Mouse (Mus musculus) urinary bladder, postnatal 25 days (tissue): ENCODE measurements around the gene Lcn2.
"Not testable (repeated sequence)": the region's sequence is repeated elsewhere in the genome, so short reads cannot be mapped to it uniquely, and the experiment has no call there.

Experiments
- DNase-seq: peaks from one replicate; pipeline ENCODE4 v3.0.0; 2022; ENCODE audit warnings: low spot score

The Lcn2 gene

DNA sequence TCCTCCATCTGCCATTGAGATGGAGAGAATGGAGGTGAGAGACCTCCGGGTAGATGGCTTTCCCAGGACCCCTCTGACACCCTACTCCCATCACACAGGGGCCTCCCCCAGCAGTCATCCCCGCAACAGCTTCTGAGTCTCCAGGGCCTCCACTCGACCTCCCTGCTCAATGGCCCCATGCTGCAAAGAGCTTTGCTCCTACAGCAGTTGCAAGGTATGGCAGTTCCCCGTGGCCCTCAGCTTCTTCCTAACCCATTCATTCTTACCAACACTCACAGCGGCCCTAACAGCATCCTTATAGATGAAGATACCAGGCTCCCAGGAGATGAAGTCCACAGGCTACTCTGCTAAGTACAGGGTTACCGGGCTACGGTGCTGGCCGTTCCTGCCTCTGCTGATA lies 23.9 kb downstream of the Lcn2 start:
- DNase-seq: no peak

DNA sequence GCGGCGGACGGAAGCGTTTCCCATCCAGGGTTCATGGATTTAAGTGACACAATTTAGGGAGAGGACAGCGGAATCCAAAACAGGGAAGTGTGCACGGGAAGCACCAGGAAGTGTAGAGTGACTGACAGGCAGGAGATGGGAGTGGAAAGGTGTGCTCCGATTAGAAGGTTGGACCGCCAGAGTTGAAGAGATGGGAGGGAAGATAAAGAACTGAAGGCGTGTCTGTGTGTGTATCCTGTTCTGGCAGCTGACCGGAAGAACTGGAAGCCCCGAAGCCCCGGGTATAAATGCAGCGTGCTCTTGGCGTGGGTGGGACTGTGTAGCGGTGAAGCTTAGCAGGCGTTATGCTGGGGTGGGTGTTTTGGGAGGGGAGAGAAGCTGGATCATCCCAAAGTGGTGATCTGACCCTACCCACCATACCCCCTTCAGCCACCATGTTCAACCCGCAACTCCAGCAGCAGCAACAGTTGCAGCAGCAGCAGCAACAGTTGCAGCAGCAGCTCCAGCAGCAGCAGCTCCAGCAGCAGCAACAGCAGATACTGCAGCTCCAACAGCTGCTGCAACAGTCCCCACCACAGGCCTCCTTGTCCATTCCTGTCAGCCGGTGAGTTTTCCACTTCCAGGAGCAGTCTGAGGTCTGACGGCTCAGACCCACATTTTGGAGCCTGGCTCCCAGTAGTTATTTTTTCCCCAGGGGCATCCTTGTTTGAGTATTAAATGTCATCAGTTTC lies 24.5 kb downstream of the Lcn2 start:
- no peak for DNase-seq

DNA sequence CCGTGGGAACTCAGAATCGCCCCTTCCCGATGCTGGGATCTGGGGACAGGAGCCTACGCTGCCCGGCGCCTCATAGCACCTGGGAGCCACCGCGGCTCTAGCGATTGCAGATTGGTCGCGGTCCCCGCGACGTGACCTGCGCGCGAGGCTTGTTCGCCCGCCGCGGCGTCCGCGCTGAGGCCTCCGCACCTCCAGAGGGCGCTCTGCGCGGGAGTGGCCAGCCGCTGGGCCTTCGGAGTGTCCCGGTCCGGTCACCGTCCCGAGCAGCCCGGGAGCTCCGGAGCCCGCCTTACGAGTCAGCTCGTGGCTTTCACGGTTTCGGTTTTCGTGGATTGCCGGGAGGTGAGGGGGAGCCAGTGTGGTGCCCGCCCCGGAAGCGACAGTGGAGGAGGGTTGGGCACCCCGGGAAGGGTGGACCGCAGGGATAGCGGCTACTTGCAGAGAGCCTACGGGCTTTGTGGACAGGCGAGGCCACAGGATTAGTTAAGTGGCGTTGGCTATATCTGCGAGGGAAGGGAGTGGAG lies 25.2 kb downstream of the Lcn2 start:
- peak; percentile 91 for DNase-seq

DNA sequence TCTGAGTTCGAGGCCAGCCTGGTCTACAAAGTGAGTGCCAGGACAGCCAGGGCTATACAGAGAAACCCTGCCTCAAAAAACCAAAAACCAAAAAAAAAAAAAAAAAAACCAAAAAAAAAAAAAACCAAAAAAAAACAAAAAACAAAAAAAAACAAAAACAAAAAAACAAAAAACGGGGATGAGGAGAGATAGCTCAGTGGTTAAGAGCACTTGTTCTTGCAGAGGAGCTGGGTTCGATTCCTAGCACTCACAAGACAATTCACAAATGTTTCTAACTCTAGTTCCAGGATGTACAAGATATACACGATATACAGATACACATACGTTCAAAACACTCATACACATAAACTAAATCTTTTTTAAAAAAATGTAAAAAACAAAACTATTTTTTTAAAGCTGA lies 25.8 kb downstream of the Lcn2 start:
- DNase-seq: not testable (repeated sequence)

DNA sequence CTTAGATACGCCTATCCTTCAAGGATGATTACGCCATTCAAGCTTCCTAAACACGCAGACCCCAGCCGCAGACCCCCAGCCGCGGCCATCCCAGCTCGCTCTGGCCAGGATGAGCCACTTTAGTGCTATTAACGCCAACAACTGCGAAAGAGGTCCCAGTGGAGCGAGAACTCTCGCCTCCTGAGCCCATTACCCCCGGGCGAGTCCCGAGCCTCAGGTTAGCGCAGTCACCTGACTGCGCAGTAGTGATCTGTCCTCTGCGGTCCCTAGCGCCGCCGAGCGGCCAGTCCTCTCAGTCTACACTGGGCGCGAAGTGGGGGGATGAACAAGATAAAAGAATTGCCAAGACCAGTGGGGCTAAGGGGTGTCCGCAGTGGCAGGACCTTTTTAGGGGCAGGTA lies 26.6 kb downstream of the Lcn2 start:
- peak; percentile 63 for DNase-seq

DNA sequence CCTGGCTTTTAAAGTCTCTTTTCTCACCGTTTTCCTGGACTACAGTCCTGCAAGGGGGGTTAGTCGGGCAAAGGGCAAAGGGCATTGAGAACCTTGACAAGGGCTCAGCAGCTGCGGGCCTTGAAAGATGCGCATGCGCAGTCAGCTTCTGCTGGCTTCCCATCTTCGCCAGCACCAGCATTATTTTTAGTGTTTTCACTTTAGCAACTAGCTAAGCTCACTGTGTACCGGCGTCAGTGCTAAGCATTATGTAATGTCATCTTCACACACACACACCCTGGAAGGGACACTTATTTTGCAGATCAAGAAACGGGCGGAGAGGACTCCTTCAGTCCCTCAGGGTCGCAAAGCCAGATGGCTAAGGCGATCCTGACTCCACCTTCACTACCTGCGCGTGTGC lies 27.3 kb downstream of the Lcn2 start:
- DNase-seq: peak; percentile 58

DNA sequence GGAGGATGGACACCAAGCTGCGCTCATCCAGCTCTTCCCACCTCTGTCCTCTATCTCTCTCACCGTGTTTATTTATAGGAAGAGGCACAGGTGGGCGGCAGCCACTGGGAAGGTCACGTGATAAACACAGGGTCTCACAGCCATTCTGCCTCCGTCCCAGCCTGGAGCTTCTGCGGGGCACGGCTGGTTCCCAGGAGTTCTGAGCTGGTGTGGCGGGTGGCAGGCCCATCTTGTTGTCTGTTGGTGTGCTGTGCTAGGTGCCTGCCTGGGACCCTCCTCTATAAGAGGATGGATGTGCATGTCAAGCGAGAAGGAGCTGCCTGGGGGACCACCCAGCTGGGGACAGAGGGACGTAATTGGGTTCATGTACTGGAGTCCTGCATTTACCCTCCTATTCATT lies 29.7 kb downstream of the Lcn2 start:
- no peak for DNase-seq

DNA sequence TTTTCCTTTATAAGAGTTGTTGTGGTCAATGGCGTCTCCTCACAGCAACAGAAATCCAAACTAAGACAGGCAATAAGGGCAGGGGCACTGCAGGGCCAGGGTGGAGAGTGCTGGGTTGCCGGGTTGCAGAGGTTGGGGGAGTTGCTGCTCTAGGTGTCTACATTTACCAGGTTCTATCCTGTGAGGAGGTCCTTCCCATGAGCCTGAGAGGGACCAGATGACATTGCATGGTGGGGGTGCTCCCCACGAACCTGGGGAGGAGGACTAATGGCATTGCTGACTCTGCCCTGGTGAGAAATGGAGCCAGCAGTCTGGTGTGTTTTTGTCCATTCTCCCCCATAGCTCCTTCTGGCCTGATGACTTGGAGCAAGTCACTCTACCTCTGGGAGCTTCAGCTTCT lies 30.3 kb downstream of the Lcn2 start:
- DNase-seq: no peak

DNA sequence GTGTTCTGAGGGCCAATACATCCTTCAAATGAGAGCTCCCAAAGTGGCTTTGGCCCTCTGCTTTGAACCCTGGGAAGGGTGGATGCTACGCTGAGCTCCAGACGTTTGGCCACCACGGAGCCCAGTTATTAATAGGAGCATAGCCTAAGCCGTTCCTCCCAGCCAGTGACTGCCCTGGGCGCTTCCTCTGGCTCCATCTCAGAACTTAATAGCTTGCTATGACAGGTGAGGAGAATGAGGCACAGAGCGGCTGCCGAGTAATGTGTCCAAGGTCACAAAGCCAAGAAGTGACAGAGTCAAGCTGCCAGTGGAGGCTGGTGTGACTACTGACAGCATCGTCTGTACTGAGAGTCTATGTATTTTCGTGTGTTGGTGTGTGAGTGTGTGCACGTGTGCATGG lies 31.8 kb downstream of the Lcn2 start:
- DNase-seq: no peak

DNA sequence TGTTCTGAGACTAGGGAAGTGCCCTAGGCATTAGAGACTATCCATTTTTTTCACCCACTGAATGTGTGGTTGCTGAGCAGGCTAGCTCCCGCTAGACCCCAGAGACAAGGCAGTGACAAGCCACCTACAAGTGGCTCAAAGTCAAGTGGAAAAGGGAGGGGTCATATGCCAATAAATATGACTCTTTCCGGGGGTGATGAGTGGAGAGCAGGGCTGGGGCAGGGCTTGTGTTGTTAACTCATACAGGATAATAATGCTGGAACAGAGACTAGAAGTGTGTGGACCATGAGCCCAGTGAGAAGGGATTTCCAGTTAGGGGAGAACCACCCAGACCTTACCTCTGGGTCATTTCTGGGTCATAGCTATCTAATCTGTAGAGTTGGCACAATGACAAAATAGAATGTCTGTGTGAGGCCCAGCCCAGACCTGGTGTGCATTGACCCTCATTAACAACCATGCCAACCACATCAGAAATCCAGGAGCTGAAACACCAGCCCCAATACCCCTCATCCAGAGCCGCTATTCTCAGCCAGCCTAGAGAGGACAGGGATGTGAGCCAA lies 33.6 kb downstream of the Lcn2 start:
- DNase-seq: no peak

DNA sequence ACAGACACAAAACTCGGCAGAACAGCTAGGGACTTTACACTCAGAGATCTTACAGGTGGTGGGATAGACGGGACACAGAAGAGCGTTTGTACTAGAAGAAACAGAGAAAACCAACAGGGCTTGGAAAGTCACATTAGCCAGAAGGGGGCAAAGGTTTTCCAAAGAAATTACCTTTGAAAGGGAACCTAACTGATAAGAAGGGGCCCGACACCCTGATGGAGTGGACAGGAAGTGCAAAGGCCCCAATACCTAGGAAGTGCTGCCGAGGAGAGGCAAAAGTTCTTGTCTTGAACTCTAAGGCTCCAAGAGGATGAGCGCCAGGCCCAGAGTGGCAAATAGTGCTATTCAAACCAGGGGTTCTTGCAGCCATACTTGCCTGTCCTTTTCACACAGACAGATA lies 34.2 kb downstream of the Lcn2 start:
- no peak for DNase-seq

DNA sequence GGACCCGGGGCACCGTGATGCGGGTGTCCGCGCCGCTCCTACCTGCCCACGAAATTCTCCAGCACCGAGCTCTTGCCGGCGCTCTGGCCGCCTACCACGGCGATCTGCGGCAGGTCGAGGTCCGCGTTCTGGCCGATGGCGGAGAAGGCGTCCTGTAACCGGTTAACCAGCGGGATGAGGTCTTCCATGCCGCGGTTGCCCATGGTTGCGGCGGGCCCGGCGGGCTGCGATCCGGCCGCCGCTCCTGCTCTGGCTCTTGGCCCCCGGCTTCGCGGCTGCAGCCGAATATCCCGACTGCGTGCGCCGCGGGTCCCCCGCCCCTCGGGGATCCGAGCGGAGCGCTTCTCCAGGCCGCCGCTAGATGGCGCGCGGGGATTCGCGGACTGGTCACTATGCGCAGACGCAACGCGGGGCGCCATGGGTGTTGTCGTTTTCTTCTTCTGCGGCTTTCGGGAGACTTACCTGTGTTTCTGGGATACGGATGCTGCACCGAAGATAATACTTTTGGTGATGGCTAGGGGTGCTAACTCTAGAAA lies 35.0 kb downstream of the Lcn2 start, which contains the start of gene Dnm1:
Dnm1 (minus strand) TSS at position 332 of the 536 bp plus-strand sequence.
- DNase-seq: peak; percentile 96

DNA sequence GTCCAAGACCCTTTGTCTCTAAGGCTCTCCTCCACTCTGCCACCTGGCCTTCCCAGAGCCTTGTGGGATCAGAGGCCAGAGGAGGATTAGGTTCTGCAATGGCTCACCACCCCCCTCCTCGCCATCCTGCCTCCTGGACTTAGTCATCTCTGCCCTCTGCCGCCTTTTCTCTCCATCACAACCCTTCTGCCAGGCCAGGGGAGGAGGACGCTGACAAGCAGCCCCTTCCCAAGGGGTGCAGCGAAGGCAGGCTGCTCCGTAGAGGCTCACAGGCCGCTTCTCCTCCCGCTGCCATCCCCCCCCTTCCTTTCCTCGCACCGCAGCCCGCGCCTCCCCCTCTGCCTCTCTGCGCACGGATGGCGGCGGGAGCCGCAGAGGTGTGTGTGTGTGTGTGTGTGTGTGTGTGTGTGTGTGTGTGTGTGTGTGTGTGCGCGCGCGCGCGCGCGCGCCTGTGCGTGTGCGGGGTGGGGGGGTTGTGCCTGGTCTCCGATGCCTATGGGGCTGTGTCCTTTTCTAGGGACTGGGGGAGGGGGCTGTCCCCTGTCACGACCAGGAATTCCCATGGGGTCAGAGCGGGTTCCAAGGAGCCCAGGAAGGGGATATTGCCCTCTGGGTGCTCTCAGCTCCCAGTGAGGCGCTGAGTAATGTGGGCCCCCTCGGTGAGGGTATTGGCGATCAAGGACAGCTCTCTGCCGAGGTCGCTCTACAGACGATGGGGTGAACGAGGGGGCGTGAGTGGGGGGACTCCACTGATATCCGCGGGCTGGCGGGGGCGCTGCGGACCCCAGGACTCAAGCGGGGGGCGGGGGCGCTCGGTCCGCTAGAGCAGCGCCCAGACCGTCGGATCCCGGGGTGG lies 35.7 kb downstream of the Lcn2 start, which contains the start of gene Ciz1:
Ciz1 (plus strand) TSS at position 177 of the 856 bp plus-strand sequence.
- DNase-seq: no peak

DNA sequence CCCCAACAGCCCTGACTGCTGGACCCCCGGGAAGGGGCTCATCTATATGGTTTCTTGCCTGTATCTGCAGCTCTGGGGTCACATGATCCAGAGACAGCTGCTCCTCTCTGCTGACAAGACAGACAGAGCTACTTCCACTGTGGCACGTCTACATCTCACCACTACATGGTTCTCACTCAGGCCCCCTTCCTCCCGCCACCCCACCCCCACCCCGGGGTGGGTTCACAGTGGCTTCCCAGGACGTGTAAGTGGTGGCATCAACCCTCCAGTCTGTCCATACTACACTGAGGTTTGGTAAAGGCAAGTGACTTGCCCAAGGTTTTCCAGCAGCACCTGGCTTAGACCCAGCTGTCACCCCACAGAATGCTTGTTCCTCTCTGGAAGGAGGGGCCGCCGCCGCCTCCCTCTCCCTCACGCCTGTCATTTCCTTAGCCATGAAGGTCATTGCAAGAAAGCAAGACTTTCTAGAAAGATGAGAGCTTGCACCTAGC lies 36.5 kb downstream of the Lcn2 start:
- no peak for DNase-seq

DNA sequence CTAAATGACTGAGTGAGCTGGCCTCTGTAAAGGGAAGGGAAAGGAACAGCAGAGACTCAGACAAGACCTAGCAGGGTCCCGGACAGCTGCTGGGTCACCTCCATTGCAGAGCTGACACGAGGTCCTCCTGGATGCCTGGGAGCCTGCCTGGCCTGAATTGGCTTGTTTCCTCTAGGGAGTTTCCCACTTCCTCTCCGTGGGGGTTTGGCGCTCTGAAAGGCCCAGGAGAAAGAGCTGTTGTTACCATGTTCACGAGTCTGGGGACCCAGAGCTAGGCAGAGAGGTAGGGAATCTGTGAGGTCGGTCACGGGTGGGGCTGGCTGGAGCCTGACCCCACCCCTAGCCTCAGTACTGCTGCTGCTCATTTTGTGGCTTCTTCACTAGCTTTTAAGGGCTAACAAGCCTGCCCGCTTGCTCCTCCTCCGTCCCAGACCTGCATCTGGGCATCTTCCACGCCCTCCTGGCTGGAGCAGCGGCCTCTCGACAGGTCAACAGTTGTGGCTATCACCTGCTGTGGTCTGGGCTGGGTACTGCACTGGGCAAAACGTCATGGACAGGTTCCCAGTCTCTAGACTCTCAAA lies 37.5 kb downstream of the Lcn2 start:
- DNase-seq: no peak

DNA sequence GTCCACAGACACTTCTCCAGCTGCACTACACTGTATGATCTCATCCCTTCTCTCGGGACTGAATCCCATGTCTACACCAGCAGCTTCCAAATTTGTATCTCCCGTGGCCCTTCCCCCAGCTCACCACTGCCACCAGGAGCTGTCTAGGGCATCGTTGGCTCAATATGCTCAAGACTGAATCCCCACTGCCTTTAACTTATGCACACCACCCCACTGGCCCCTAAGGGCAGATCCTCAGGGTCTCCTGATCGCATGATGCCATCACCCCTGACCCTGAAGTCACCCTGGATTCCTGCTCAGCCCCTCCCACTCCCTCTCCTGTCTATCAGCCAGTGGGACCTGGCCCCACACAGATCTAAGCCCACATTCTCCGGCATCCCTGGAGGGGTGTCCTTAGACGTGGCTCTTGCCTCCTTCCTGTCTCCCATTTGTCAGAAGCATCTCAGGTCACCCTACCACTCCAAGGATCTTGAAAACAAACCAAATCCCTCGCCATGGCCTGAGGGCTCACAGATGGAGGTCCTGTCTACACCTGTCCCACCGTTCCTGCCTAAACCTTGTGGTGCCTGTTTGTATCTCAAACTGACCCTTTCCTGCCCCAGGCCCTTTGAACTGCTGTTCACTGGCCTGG lies 38.3 kb downstream of the Lcn2 start:
- no peak for DNase-seq

DNA sequence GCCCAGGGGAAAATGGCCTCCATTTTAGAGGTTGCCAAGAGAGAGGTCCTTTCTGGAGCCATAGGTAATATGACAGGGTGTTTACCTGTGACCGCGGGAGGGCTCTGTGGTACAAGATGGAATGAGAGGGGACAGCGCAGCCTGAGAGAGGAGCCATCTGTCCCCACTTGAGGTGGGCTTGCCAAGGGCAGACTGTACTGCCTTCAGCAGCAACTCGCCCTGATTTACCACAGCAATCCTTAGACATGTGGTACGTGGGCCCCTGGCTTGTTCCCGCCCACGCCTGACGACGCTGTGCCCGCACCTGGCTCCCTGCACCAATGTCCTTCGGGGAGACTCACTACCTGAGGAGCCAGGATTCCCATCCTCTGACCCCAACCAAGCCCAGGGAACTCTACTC lies 39.7 kb downstream of the Lcn2 start:
- no peak for DNase-seq

DNA sequence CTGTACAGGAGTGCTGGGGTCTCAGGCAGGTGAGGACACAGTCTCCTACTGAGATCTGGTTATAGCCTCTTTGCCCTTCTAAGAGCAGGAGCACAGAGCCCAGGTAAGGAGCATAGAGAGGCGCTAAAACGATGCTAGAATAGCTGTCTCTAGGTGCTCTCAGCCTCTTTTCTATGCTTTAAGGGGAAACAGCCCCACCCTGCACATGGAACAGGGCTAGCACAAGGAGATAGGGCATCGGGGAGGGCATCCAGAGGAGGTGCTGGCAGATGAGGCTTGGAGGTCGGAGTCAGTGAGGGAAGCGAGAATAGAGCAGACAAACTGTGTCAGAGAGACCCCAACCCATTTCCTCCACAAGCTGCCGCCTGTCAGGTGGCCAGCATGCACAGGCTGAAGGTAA lies 41.0 kb downstream of the Lcn2 start:
- DNase-seq: no peak

DNA sequence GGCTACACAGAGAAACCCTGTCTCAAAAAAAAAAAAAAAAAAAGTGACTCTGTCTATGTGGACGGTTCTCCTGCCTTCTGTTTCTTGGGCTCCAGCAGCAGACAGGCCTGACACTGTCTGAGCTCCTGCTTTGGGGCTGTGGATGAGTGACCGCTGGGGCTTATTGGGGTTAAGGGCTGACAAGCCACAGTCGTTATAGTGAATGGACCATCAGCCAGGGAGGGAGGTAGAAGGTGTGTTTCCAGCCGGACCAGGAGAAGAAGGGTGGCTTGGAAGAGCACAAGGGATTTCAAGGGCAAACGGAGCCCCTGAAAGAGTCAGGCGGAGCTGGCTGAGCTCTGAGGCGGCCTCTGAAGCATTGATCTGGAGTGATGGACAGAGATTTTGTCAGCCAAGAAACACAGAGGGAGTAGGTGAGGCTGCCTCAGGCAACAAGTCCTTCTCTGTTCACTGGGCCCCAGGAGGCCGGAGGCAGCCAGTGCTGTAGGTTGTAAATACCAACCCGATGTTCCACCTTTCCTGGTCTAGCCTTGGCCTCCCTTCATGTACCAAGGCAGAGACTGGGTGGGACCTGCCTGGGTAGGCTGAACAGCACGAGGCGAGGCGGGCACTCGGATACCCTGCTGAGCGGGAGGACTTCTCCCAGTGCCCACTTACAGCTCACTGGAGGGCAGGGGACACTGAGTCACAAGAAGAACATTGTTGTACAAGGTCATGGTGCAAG lies 43.3 kb downstream of the Lcn2 start:
- DNase-seq: no peak

DNA sequence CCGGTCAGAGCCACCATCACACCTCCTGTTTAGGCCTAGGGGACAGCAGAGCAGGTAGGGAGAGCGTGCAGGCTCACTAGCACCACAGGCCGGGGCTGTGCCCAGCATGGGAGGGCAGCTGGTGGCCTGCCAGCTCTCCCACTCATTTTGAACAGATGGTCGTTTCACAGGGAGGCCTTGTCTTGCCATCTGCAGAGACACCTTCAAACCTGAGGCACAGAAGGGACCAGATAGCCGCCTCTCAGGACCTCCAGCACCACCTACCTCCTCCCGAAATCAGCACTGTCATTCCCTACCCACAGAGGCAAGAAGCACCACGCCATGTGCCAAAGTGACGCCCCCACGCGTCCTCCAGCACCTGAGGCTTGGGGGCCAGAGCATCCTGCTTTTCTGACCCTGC lies 44.0 kb downstream of the Lcn2 start:
- DNase-seq: no peak

DNA sequence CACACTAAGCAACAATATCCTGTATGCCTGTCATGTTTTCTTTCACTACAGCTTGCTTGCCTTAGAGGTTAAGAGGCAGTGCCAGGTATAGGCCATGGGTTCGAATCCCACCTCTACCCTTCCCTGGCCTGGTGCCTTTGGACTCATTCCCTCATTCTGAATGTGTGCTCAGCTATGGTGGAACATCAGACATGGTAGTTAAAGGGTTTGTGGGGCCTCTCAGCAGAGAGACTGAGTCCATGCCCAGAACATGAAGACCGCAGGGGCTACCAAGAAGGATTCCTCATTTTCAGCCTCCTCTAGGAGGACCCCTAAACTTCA lies 44.7 kb downstream of the Lcn2 start:
- DNase-seq: no peak
